Mouse (Mus musculus): Measurements from ENCODE around the gene Cldn5. TPM values are rescaled to one million over a fixed set of nuclear protein-coding genes. Genes with fewer than 3 reads are reported as not detected.

The Cldn5 gene
- polyA plus RNA-seq (2012; rRNA removed), result 59.4 and 69.5 TPM in 2 replicates

GRCm38 (mm10) chr16:18776556-18777100 lies at the start of gene Cldn5:
TSS of gene Cldn5 (plus strand) at chr16:18776847.
- Histone ChIP-seq H3K4me1 (ENCODE audit: control insufficient read depth, insufficient read depth, insufficient read length) (no peaks in the 10 kb centered on the region), H3K36me3 (ENCODE audit: control insufficient read depth, insufficient read depth, low read length) (no peaks in the 10 kb centered on the region), H3K27me3 (ENCODE audit: control insufficient read depth, insufficient read depth, low read length) (peaks cover 7% of the 10 kb centered on the region; the same call in 1 of the 2 replicates), H3K27ac (ENCODE audit: insufficient read depth, low read length) (peak within 1 kb of the TSS; percentile 39; the same call in 1 of the 2 replicates), H3K4me3 (ENCODE audit: extremely low read depth, insufficient read depth, insufficient read length) (peak within 1 kb of the TSS; percentile 6; the same call in 1 of the 2 replicates)
- no peak for DNase-seq (ENCODE audit: low read depth in 1 of 2, low spot score in 2 of 2)
- TF ChIP-seq POLR2A (IDR thresholded peaks at IDR 0.05; ENCODE audit: low read depth, low read length), result no peak
- TF ChIP-seq CTCF (IDR thresholded peaks at IDR 0.05; ENCODE audit: extremely low read depth, insufficient read depth, insufficient read length, insufficient replicate concordance), result no peak
- WGBS, result 22% methylated on average over 19 of the region's 19 CpGs

GRCm38 (mm10) chr16:18727536-18728499 lies 48.8 kb upstream of the Cldn5 start:
- Histone ChIP-seq H3K4me3 (ENCODE audit: extremely low read depth, insufficient read depth, insufficient read length) (no peak overlapping the region), H3K36me3 (ENCODE audit: control insufficient read depth, insufficient read depth, low read length) (no peaks in the 10 kb centered on the region), H3K27ac (ENCODE audit: insufficient read depth, low read length) (no peak overlapping the region), H3K4me1 (ENCODE audit: control insufficient read depth, insufficient read depth, insufficient read length) (no peaks in the 10 kb centered on the region), H3K27me3 (ENCODE audit: control insufficient read depth, insufficient read depth, low read length) (no peaks in the 10 kb centered on the region)
- WGBS, result 61% methylated on average over 10 of the region's 10 CpGs
- no peak for DNase-seq (ENCODE audit: low read depth in 1 of 2, low spot score in 2 of 2)
- no peak for TF ChIP-seq CTCF (IDR thresholded peaks at IDR 0.05; ENCODE audit: extremely low read depth, insufficient read depth, insufficient read length, insufficient replicate concordance)

- H3K36me3 ChIP-seq (ENCODE audit: control insufficient read depth, insufficient read depth, low read length), result no peaks in the 10 kb centered on the region
- H3K27me3 ChIP-seq (ENCODE audit: control insufficient read depth, insufficient read depth, low read length), result no peaks in the 10 kb centered on the region
- no peak for DNase-seq (ENCODE audit: low read depth in 1 of 2, low spot score in 2 of 2)
- 76% methylated on average over 5 of the region's 5 CpGs for WGBS
- H3K27ac ChIP-seq (ENCODE audit: insufficient read depth, low read length), result no peak overlapping the region
- no peaks in the 10 kb centered on the region; the same call in 1 of the 2 replicates for H3K4me1 ChIP-seq (ENCODE audit: control insufficient read depth, insufficient read depth, insufficient read length)
- TF ChIP-seq CTCF (IDR thresholded peaks at IDR 0.05; ENCODE audit: extremely low read depth, insufficient read depth, insufficient read length, insufficient replicate concordance) (no peak), POLR2A (IDR thresholded peaks at IDR 0.05; ENCODE audit: low read depth, low read length) (no peak)
- H3K4me3 ChIP-seq (ENCODE audit: extremely low read depth, insufficient read depth, insufficient read length), result no peak overlapping the region
These were observed 47.5 kb upstream of the Cldn5 start for GRCm38 (mm10) chr16:18729185-18729584.

DNA sequence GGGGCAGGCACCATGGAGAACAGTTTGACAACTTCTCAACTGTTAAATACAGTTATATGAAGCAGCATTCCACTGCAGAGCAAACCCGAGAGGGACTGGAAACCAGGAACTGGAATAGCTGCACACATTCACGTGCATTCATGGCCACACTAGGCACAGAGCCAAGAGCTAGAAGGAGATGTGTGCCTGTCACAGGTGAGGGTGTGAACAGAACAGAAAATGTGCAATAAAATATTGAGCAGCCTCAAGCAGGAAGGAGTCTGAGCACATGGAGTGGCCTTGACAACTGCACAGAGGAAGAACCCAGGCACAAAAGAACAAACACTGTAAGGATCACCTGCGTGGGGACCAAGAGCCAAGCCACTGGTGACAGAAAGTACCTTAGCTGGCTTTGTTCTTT lies 46.0 kb upstream of the Cldn5 start:
- Histone ChIP-seq H3K4me1 (ENCODE audit: control insufficient read depth, insufficient read depth, insufficient read length) (no peaks in the 10 kb centered on the region; the same call in 1 of the 2 replicates), H3K27me3 (ENCODE audit: control insufficient read depth, insufficient read depth, low read length) (no peaks in the 10 kb centered on the region), H3K27ac (ENCODE audit: insufficient read depth, low read length) (no peak overlapping the region), H3K4me3 (ENCODE audit: extremely low read depth, insufficient read depth, insufficient read length) (no peak overlapping the region), H3K36me3 (ENCODE audit: control insufficient read depth, insufficient read depth, low read length) (no peaks in the 10 kb centered on the region)
- 66% methylated on average over 3 of the region's 3 CpGs for WGBS
- DNase-seq (ENCODE audit: low read depth in 1 of 2, low spot score in 2 of 2), result no peak
- TF ChIP-seq POLR2A (IDR thresholded peaks at IDR 0.05; ENCODE audit: low read depth, low read length) (no peak), CTCF (IDR thresholded peaks at IDR 0.05; ENCODE audit: extremely low read depth, insufficient read depth, insufficient read length, insufficient replicate concordance) (no peak)

DNA sequence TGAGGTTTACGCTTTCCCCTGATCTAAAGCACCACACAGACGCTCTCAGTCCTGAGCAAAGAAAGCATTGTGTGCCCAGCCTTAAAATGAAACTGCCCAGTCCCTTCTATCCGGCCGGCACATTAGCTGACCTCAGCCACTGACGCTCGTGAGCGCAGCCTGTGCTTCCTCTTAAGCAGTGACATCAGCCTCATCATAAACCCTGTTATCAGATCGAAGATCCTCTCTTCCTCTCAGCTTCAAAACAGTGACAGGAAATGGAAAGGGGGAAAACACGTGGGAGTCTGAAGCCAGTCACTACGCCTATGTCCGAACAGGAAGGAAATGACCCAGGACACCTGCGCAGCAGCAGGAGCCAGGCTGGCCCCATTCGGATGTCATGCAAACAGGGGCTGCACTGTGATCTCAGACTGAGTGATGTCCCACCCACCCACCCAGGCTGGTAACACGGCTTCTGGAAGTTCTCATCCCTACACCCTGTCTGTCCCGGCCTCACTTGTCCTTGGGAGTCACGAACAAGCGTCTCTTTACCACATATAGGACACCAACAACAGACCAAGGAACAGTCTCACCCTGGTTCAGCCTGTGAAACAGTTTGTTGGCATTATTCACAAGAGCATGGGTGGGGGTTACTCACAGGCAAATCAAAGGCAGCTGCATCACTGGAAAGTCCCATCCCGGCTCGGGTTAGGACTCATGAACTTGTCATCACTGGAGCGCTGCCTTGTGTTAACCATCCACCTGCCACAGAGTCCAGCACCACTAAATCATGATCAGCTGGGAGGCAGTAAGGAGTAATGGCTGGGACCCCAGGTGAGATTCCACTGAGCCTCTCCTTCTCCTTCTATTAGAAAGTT lies 43.3 kb upstream of the Cldn5 start:
- no peaks in the 10 kb centered on the region; the same call in 1 of the 2 replicates for H3K4me1 ChIP-seq (ENCODE audit: control insufficient read depth, insufficient read depth, insufficient read length)
- H3K27ac ChIP-seq (ENCODE audit: insufficient read depth, low read length), result no peak overlapping the region
- no peaks in the 10 kb centered on the region for H3K27me3 ChIP-seq (ENCODE audit: control insufficient read depth, insufficient read depth, low read length)
- 21% methylated on average over 20 of the region's 20 CpGs for WGBS
- 0 out of 2 replicates have a peak overlapping the region, but pooled peaks have one; percentile 16 for H3K4me3 ChIP-seq (ENCODE audit: extremely low read depth, insufficient read depth, insufficient read length)
- no peaks in the 10 kb centered on the region for H3K36me3 ChIP-seq (ENCODE audit: control insufficient read depth, insufficient read depth, low read length)
- TF ChIP-seq POLR2A (IDR thresholded peaks at IDR 0.05; ENCODE audit: low read depth, low read length), result no peak
- TF ChIP-seq CTCF (IDR thresholded peaks at IDR 0.05; ENCODE audit: extremely low read depth, insufficient read depth, insufficient read length, insufficient replicate concordance), result no peak
- DNase-seq (ENCODE audit: low read depth in 1 of 2, low spot score in 2 of 2), result no peak

DNA sequence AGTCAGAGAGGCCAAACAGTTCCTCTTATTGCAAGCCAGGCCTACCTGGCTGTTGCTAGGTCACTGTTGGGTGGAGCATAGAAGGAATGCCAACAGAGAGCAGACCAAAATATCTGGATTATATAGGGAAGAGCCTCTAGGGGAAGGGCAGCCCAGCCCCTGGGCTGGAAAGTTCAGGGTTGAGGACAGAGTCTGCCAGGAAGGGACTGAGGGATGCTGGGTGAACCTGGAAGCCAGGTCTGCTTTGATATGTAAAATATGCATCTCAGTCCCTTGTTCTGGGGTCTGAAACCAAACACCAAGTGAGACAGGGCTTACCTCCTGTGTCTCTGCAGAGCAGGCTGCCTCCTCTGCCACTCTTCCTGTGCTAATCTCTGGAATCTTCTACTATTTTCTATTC lies 38.3 kb upstream of the Cldn5 start:
- no peak for TF ChIP-seq CTCF (IDR thresholded peaks at IDR 0.05; ENCODE audit: extremely low read depth, insufficient read depth, insufficient read length, insufficient replicate concordance)
- no peak for DNase-seq (ENCODE audit: low read depth in 1 of 2, low spot score in 2 of 2)
- H3K27ac ChIP-seq (ENCODE audit: insufficient read depth, low read length), result no peak overlapping the region
- no peaks in the 10 kb centered on the region for H3K36me3 ChIP-seq (ENCODE audit: control insufficient read depth, insufficient read depth, low read length)
- no peaks in the 10 kb centered on the region for H3K27me3 ChIP-seq (ENCODE audit: control insufficient read depth, insufficient read depth, low read length)
- H3K4me1 ChIP-seq (ENCODE audit: control insufficient read depth, insufficient read depth, insufficient read length), result no peaks in the 10 kb centered on the region
- no peak overlapping the region for H3K4me3 ChIP-seq (ENCODE audit: extremely low read depth, insufficient read depth, insufficient read length)
